Mouse (Mus musculus) cerebellum, adult 2 months (tissue): Measurements from ENCODE around the gene Zfp672.
"Not testable (repeated sequence)": the region's sequence is repeated elsewhere in the genome, so short reads cannot be mapped to it uniquely, and the experiment has no call there.

Experiments used
- CTCF ChIP-seq: fragments of 200-500 bp; IDR thresholded peaks from 2 replicates; pipeline ENCODE4 v1.5.1; 2011; ENCODE audit warnings: low read depth, mild to moderate bottlenecking, control low read depth, low read length, moderate library complexity, borderline replicate concordance; ENCODE audit not compliant: insufficient read depth
- POLR2A ChIP-seq: fragments of 200-500 bp; IDR thresholded peaks from 2 replicates; pipeline ENCODE4 v1.6.1; 2011; ENCODE audit warnings: low read length, control low read depth, borderline replicate concordance; ENCODE audit not compliant: insufficient read depth

- TF ChIP-seq POLR2A, CTCF: not testable (repeated sequence)
These were observed 36.1 kb upstream of the Zfp672 start for GRCm38 (mm10) chr11:58366191-58366590.
